Mouse (Mus musculus) embryonic fibroblast, embryonic 13.5 days (primary cell): ENCODE measurements around the gene Gm20388. TPM values are rescaled to one million over a fixed set of nuclear protein-coding genes. Genes with fewer than 3 reads are reported as not detected.
A peak's percentile ranks its signal among the peaks of the same experiment; 100 is the strongest.

Experiments used
- H3K27ac ChIP-seq: 2 replicates; pipeline ENCODE4 v1.5.1; 2012; ENCODE audit warnings: low read length, control low read depth, inconsistent platforms; ENCODE audit not compliant: insufficient read depth
- H3K4me1 ChIP-seq: 2 replicates; pipeline ENCODE4 v1.6.1; 2011; ENCODE audit warnings: low read length; ENCODE audit not compliant: control insufficient read depth, insufficient read depth
- H3K4me3 ChIP-seq: 2 replicates; pipeline ENCODE4 v1.5.1; 2011; ENCODE audit warnings: mild to moderate bottlenecking, control low read depth, low read length; ENCODE audit not compliant: insufficient read depth
- CTCF ChIP-seq: IDR thresholded peaks from 2 replicates; pipeline ENCODE4 v1.5.1; 2011; ENCODE audit warnings: mild to moderate bottlenecking, control low read depth, low read length, moderate library complexity, borderline replicate concordance; ENCODE audit not compliant: insufficient read depth
- POLR2A ChIP-seq: IDR thresholded peaks from 2 replicates; pipeline ENCODE4 v1.6.1; 2011; ENCODE audit warnings: low read depth, mild to moderate bottlenecking, control low read depth, low read length, moderate library complexity
- polyA plus RNA-seq: library from polyadenylated mRNA; stranded (reverse); fragments of >200 nt; gene quantifications from 2 replicates; pipeline ENCODE4 v1.2.4, GENCODE M21; 2011; ENCODE audit warnings: low read depth; ENCODE audit not compliant: missing spikeins, insufficient read length

Gene Gm20388
- polyA plus RNA-seq, 1 experiment, result 82.8 TPM

GRCm38 (mm10) chr8:120015916-120016315 lies 105.3 kb downstream of the Gm20388 start:
- H3K4me3 ChIP-seq, result no peak overlapping the region
- H3K4me1 ChIP-seq, result peaks cover 2% of the 10 kb centered on the region; the same call in 1 of the 2 replicates
- TF ChIP-seq POLR2A (no peak), CTCF (no peak)
- H3K27ac ChIP-seq, result peak overlapping the region; percentile 66

DNA sequence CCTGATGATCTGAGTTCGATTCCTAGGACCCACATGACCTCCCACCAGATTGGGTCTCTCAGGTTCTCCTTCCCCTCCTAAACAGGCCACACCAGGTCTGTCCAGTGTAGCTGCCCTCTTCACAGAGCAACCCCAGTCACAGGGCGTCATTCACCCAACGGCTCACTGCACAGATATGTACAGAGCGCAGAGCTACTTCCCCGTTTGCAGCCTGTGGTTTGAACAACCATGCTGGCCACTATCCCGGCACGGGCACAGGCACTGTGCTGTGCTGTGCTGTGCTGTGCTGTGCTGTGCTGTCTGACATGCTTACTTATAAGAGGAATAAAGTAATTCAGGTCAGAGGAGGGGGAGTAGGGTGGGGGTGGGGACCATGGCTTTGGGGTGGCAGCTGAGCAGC lies 105.8 kb downstream of the Gm20388 start:
- Histone ChIP-seq H3K4me3 (no peak overlapping the region), H3K27ac (peak overlapping the region; percentile 66), H3K4me1 (peaks cover 2% of the 10 kb centered on the region; the same call in 1 of the 2 replicates)
- TF ChIP-seq CTCF (no peak), POLR2A (no peak)

- TF ChIP-seq POLR2A, result no peak
- TF ChIP-seq CTCF, result no peak
- H3K4me1 ChIP-seq, result peaks cover 2% of the 10 kb centered on the region; the same call in 1 of the 2 replicates
- H3K4me3 ChIP-seq, result no peak overlapping the region
- no peak overlapping the region for H3K27ac ChIP-seq
Observed at GRCm38 (mm10) chr8:120017349-120017748, 106.7 kb downstream of the Gm20388 start.

DNA sequence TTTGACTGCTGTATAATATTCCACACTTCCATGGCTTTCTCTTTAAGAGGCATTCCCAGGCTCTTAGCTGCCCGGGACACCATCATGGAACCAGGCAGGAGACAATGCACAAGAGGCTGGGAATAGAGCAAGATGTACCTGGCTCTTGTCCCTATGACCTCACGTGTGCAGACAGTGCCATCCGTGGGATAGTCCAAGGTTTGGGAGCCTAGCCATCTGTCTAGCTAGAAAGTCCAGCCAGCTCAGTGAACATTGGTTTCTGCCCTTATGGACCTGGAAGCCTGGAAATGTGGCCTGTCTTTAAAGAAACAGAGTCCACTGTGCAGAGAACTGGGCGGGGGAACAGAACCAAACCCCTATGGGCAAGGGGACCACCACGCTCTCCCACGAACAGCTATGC lies 107.1 kb downstream of the Gm20388 start:
- TF ChIP-seq POLR2A (no peak), CTCF (no peak)
- Histone ChIP-seq H3K27ac (no peak overlapping the region), H3K4me1 (peaks cover 2% of the 10 kb centered on the region; the same call in 1 of the 2 replicates)

GRCm38 (mm10) chr8:120018379-120018778 lies 107.7 kb downstream of the Gm20388 start:
- Histone ChIP-seq H3K27ac (no peak overlapping the region), H3K4me1 (peaks cover 2% of the 10 kb centered on the region; the same call in 1 of the 2 replicates), H3K4me3 (no peak overlapping the region)
- TF ChIP-seq CTCF (no peak), POLR2A (no peak)

More for the DNA sequence above, 107.1 kb downstream of the Gm20388 start:
- H3K4me3 ChIP-seq, result no peak overlapping the region

- no peak overlapping the region for H3K27ac ChIP-seq
- TF ChIP-seq POLR2A (no peak), CTCF (no peak)
Observed at GRCm38 (mm10) chr8:120019297-120019696, 108.7 kb downstream of the Gm20388 start.

GRCm38 (mm10) chr8:120020298-120020697 lies 109.7 kb downstream of the Gm20388 start:
- TF ChIP-seq POLR2A, result no peak
- no peak for TF ChIP-seq CTCF
- Histone ChIP-seq H3K4me1 (no peaks in the 10 kb centered on the region), H3K27ac (no peak overlapping the region), H3K4me3 (no peak overlapping the region)

More at GRCm38 (mm10) chr8:120019297-120019696, 108.7 kb downstream of the Gm20388 start:
- H3K4me3 ChIP-seq, result no peak overlapping the region
- peaks cover 2% of the 10 kb centered on the region; the same call in 1 of the 2 replicates for H3K4me1 ChIP-seq

DNA sequence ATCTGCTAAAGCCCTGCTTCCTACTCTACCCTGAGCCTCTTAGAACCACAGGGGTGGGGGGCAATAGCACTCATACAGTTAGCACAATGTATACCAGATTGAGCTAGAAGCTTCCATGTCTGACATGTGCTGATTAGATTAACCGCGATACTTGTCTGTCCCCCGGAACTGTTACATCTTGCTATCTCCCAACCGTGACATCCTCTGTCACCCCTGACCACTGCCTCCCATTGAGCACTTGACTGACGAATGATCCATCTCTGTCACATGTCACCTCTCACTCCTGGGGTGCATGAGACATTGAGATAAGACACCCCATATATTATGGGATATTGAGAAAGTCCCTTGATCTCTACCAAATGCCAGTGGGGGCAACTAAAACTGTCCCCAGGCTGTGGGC lies 115.6 kb downstream of the Gm20388 start:
- Histone ChIP-seq H3K4me1 (no peaks in the 10 kb centered on the region), H3K27ac (no peak overlapping the region), H3K4me3 (no peak overlapping the region)
- TF ChIP-seq POLR2A (no peak), CTCF (no peak)

GRCm38 (mm10) chr8:120026991-120027390 lies 116.3 kb downstream of the Gm20388 start:
- no peak overlapping the region for H3K27ac ChIP-seq
- no peak for TF ChIP-seq POLR2A
- TF ChIP-seq CTCF, result no peak

GRCm38 (mm10) chr8:120030447-120030846 lies 119.8 kb downstream of the Gm20388 start:
- Histone ChIP-seq H3K4me3 (no peak overlapping the region), H3K4me1 (0 out of 2 replicates have a peak, but pooled peaks cover 2% of the 10 kb centered on the region), H3K27ac (no peak overlapping the region)
- TF ChIP-seq POLR2A, result no peak
- no peak for TF ChIP-seq CTCF

More at GRCm38 (mm10) chr8:120026991-120027390, 116.3 kb downstream of the Gm20388 start:
- Histone ChIP-seq H3K4me3 (no peak overlapping the region), H3K4me1 (no peaks in the 10 kb centered on the region)
